Mouse (Mus musculus) MEL (cell line): ENCODE results near the gene Ankrd33b.

Experiments used
- CHD2 ChIP-seq: IDR thresholded peaks from 2 replicates; pipeline ENCODE4 v1.6.1; 2011; ENCODE audit warnings: low read length, improper control_type of control experiment
- CTCF ChIP-seq, 3 experiments: IDR thresholded peaks in 2 of 3; conservative IDR thresholded peaks in 1 of 3; 2 replicates each; pipeline ENCODE4 v1.5.1; 2011 to 2012; ENCODE audit warnings: low read length in 3 of 3, low read depth in 2 of 3, mild to moderate bottlenecking in 2 of 3, improper control_type of control experiment in 1 of 3, inconsistent platforms in 1 of 3, mixed read lengths in 1 of 3, moderate library complexity in 1 of 3; ENCODE audit not compliant: control insufficient read depth in 1 of 3, insufficient read depth in 1 of 3, poor library complexity in 1 of 3, severe bottlenecking in 1 of 3
- E2F4 ChIP-seq: IDR thresholded peaks from 2 replicates; pipeline ENCODE4 v1.6.1; 2011; ENCODE audit warnings: low read depth, low read length, improper control_type of control experiment, borderline replicate concordance
- EP300 ChIP-seq, 2 experiments: IDR thresholded peaks; 2 replicates each; pipeline ENCODE4 v1.6.1; 2011; ENCODE audit warnings: improper control_type of control experiment in 2 of 2, low read length in 2 of 2, low read depth in 1 of 2, mild to moderate bottlenecking in 1 of 2
- HCFC1 ChIP-seq: IDR thresholded peaks from 2 replicates; pipeline ENCODE4 v1.6.1; 2012; ENCODE audit warnings: low read depth, mild to moderate bottlenecking, inconsistent platforms, low read length, improper control_type of control experiment, moderate library complexity
- MAZ ChIP-seq: IDR thresholded peaks from 2 replicates; pipeline ENCODE4 v1.6.1; 2012; ENCODE audit warnings: low read depth, mild to moderate bottlenecking, inconsistent platforms, low read length, improper control_type of control experiment
- POLR2A ChIP-seq, 2 experiments: IDR thresholded peaks; 2 replicates each; pipeline ENCODE4 v1.6.1; 2011 to 2012; ENCODE audit warnings: low read length in 2 of 2, mild to moderate bottlenecking in 2 of 2, control low read depth in 1 of 2, improper control_type of control experiment in 1 of 2, low read depth in 1 of 2, moderate library complexity in 1 of 2; ENCODE audit not compliant: control insufficient read depth in 1 of 2, insufficient read depth in 1 of 2, poor library complexity in 1 of 2
- POLR2AphosphoS2 ChIP-seq: IDR thresholded peaks from 2 replicates; pipeline ENCODE4 v1.6.1; 2011; ENCODE audit warnings: low read length, improper control_type of control experiment
- RCOR1 ChIP-seq: IDR thresholded peaks from 2 replicates; pipeline ENCODE4 v1.6.1; 2012; ENCODE audit warnings: low read depth, mild to moderate bottlenecking, inconsistent platforms, low read length, improper control_type of control experiment
- TCF12 ChIP-seq: IDR thresholded peaks from 2 replicates; pipeline ENCODE4 v1.6.1; 2014; ENCODE audit warnings: low read depth, mild to moderate bottlenecking, inconsistent platforms, low read length, improper control_type of control experiment, moderate library complexity
- USF1 ChIP-seq: IDR thresholded peaks from 2 replicates; pipeline ENCODE4 v1.6.1; 2014; ENCODE audit warnings: low read depth, mild to moderate bottlenecking, inconsistent platforms, low read length, improper control_type of control experiment, moderate library complexity
- ZC3H11A ChIP-seq: IDR thresholded peaks from 2 replicates; pipeline ENCODE4 v1.6.1; 2012; ENCODE audit warnings: low read depth, mild to moderate bottlenecking, inconsistent platforms, low read length, improper control_type of control experiment
- ZKSCAN1 ChIP-seq: IDR thresholded peaks from 2 replicates; pipeline ENCODE4 v1.6.1; 2012; ENCODE audit warnings: low read depth, mild to moderate bottlenecking, inconsistent platforms, low read length, improper control_type of control experiment, moderate library complexity
- ZNF384 ChIP-seq: IDR thresholded peaks from 2 replicates; pipeline ENCODE4 v1.6.1; 2012; ENCODE audit warnings: low read depth, mild to moderate bottlenecking, inconsistent platforms, low read length, improper control_type of control experiment

DNA sequence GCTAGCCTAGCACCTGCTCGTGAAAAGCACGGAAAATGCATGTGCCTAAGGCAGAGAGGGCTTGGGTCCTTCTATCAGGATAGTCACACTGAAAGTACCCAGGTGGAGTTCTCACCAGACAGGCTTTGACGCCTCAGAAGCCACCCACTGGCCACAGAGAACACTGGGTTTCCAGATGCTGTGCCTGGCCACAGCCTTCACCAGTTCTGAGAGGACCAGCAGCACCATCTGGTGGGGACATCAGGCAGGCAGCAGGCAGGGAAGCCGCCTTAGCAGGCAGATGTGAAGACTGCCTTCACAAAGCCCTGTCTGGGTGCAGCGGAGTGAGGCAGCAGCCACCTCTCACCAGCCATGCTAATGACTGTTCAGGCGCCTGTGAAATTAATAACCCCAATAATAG lies 102.7 kb downstream of the Ankrd33b start:
- TF ChIP-seq ZKSCAN1 (no peak), POLR2A (IDR thresholded peaks at IDR 0.05; ENCODE audit: control insufficient read depth in 1 of 2, insufficient read depth in 1 of 2, low read depth in 1 of 2, low read length in 2 of 2, poor library complexity in 1 of 2) (no peak), CTCF (IDR thresholded peaks at IDR 0.05 in 2 of 3, conservative IDR thresholded peaks at IDR 0.05 in 1 of 3; ENCODE audit: control insufficient read depth in 1 of 3, insufficient read depth in 1 of 3, low read depth in 2 of 3, low read length in 3 of 3, poor library complexity in 1 of 3, severe bottlenecking in 1 of 3) (peak; percentile 34 to 82 (median 75)), E2F4 (no peak), USF1 (no peak), EP300 (IDR thresholded peaks at IDR 0.05; ENCODE audit: low read depth in 1 of 2, low read length in 2 of 2) (no peak), RCOR1 (no peak), POLR2AphosphoS2 (no peak), TCF12 (no peak), CHD2 (no peak), ZNF384 (no peak), HCFC1 (no peak), MAZ (no peak), ZC3H11A (peak; percentile 40; the same call in 1 of the 2 replicates)
